Mouse (Mus musculus) forebrain, postnatal 0 days (tissue): Measurements from ENCODE around the gene Gja5. TPM values are rescaled to one million over a fixed set of nuclear protein-coding genes. Genes with fewer than 3 reads are reported as not detected.

ENCODE experiments used
- ATAC-seq: fragments of 200-750 bp; cut with Nextera tagmentation; 2 replicates; pipeline ENCODE4 v1.8.0; 2017; ENCODE audit warnings: mild to moderate bottlenecking, moderate library complexity
- DNase-seq: peaks from one replicate; pipeline ENCODE4 v3.0.0-alpha.2; 2015
- H3K27ac ChIP-seq: fragments of 300-500 bp; sonication (generic); 2 replicates; pipeline ENCODE4 v1.5.1; 2014; ENCODE audit warnings: low read depth, mild to moderate bottlenecking, antibody characterized with exemption, low read length, moderate library complexity, mixed read lengths
- H3K27me3 ChIP-seq: fragments of 300-500 bp; sonication (generic); 2 replicates; pipeline ENCODE4 v1.6.1; 2014; ENCODE audit warnings: mild to moderate bottlenecking, low read length, mixed read lengths; ENCODE audit not compliant: insufficient read depth
- H3K36me3 ChIP-seq: fragments of 300-500 bp; sonication (generic); 2 replicates; pipeline ENCODE4 v1.6.1; 2014; ENCODE audit warnings: mild to moderate bottlenecking, moderate library complexity; ENCODE audit not compliant: insufficient read depth
- H3K4me1 ChIP-seq: fragments of 300-500 bp; sonication (generic); 2 replicates; pipeline ENCODE4 v1.6.1; 2014; ENCODE audit warnings: antibody characterized with exemption; ENCODE audit not compliant: insufficient read depth
- H3K4me2 ChIP-seq: fragments of 300-500 bp; sonication (generic); 2 replicates; pipeline ENCODE4 v1.6.1; 2014; ENCODE audit warnings: low read depth, mild to moderate bottlenecking, moderate library complexity
- H3K4me3 ChIP-seq: fragments of 300-500 bp; sonication (generic); 2 replicates; pipeline ENCODE4 v1.5.1; 2014; ENCODE audit warnings: low read depth, low read length, mixed read lengths
- H3K9ac ChIP-seq: fragments of 300-500 bp; sonication (generic); 2 replicates; pipeline ENCODE4 v1.6.1; 2014; ENCODE audit warnings: mild to moderate bottlenecking
- H3K9me3 ChIP-seq: fragments of 300-500 bp; sonication (generic); 2 replicates; pipeline ENCODE4 v1.6.1; 2016; ENCODE audit warnings: low read length
- CTCF ChIP-seq: sonication (generic); IDR thresholded peaks from 2 replicates; pipeline ENCODE4 v1.5.1; 2016; ENCODE audit warnings: antibody characterized with exemption, control low read depth, low read depth
- WGBS: fragments of 180-500 bp; shearing (Covaris S2); extraction: QIAGEN DNeasy Blood & Tissue Kit; methylation state at CpG from one replicate; pipeline ENCODE4 v1.1.7; 2014; 5-methylcytosine and 5-hydroxymethylcytosine counted together
- polyA plus RNA-seq: library from polyadenylated mRNA; unstranded; fragments of >200 nt; fragmentation: Nextera tagmentation; extraction: Ambion mirVana; gene quantifications from 2 replicates; pipeline ENCODE4 v1.2.1, GENCODE M21; 2015
- total RNA-seq: library from RNA; depleted of rRNA; stranded (reverse); fragments of >200 nt; gene quantifications from 2 replicates; pipeline ENCODE4 v1.2.3, GENCODE M21; 2014; rRNA removed

Gene Gja5
- total RNA-seq (1.2 and 1.5 TPM in 2 replicates), polyA plus RNA-seq (0.93 and 1.3 TPM in 2 replicates)

- H3K9me3 ChIP-seq, result no peaks in the 10 kb centered on the region
- H3K4me2 ChIP-seq, result peak within 1 kb of the TSS; percentile 67
- TF ChIP-seq CTCF, result no peak
- DNase-seq (no peak), ATAC-seq (peak; percentile 12)
- no peaks in the 10 kb centered on the region for H3K36me3 ChIP-seq
- H3K27me3 ChIP-seq, result no peaks in the 10 kb centered on the region
- H3K9ac ChIP-seq, result peak within 1 kb of the TSS; percentile 84
- H3K27ac ChIP-seq, result peak within 1 kb of the TSS; percentile 66
- peak within 1 kb of the TSS; percentile 80 for H3K4me3 ChIP-seq
- 11% methylated on average over 14 of the region's 14 CpGs for WGBS
- no peaks in the 10 kb centered on the region for H3K4me1 ChIP-seq
These were observed at the start of gene Gja5 for GRCm38 (mm10) chr3:96904393-96904792. Gja5 (plus strand) TSS chr3:96904693.

GRCm38 (mm10) chr3:96855833-96856232 lies 48.7 kb upstream of the Gja5 start:
- WGBS, result 90% methylated on average over 3 of the region's 3 CpGs
- Histone ChIP-seq H3K9ac (no peak overlapping the region), H3K4me2 (no peak overlapping the region), H3K9me3 (no peaks in the 10 kb centered on the region), H3K4me1 (no peaks in the 10 kb centered on the region), H3K27ac (no peak overlapping the region), H3K27me3 (no peaks in the 10 kb centered on the region), H3K36me3 (peaks cover 7% of the 10 kb centered on the region; the same call in 1 of the 2 replicates), H3K4me3 (no peak overlapping the region)
- TF ChIP-seq CTCF, result no peak
- ATAC-seq, result no peak
- no peak for DNase-seq

DNA sequence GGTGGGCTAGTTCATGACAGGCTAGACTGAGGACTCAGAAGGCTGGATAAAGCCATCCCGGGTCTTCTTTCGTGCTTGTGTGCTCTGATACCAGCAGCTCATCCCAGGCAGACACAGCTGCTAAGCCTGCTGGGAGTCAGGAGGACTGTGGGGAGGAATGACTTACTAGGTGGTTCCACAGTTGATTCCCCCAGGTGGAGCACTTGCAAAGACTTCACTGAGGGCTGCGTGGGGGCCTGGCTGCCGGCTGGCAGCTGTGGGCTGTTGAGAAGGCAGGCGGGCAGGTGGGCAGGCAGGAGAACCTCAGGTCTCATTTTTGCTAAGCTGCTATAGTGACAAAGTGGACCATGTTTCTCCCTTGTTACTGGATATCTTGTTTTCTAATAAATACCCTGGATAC lies 44.0 kb upstream of the Gja5 start:
- H3K4me3 ChIP-seq, result no peak overlapping the region
- ATAC-seq, result no peak
- no peak overlapping the region for H3K4me2 ChIP-seq
- peaks cover 7% of the 10 kb centered on the region; the same call in 1 of the 2 replicates for H3K36me3 ChIP-seq
- H3K9me3 ChIP-seq, result no peaks in the 10 kb centered on the region
- TF ChIP-seq CTCF, result no peak
- H3K27me3 ChIP-seq, result no peaks in the 10 kb centered on the region
- no peak for DNase-seq
- no peak overlapping the region for H3K9ac ChIP-seq
- H3K4me1 ChIP-seq, result no peaks in the 10 kb centered on the region
- H3K27ac ChIP-seq, result no peak overlapping the region
- 94% methylated on average over 5 of the region's 5 CpGs for WGBS

- Histone ChIP-seq H3K27ac (no peak overlapping the region), H3K36me3 (peaks cover 50% of the 10 kb centered on the region), H3K27me3 (no peaks in the 10 kb centered on the region), H3K9me3 (no peaks in the 10 kb centered on the region), H3K4me3 (no peak overlapping the region), H3K4me2 (no peak overlapping the region), H3K9ac (no peak overlapping the region), H3K4me1 (no peaks in the 10 kb centered on the region)
- WGBS, result 91% methylated on average over 3 of the region's 3 CpGs
- ATAC-seq (no peak), DNase-seq (no peak)
- no peak for TF ChIP-seq CTCF
These were observed 36.6 kb upstream of the Gja5 start for GRCm38 (mm10) chr3:96867863-96868262.

- WGBS, result 94% methylated on average over 8 of the region's 8 CpGs
- ATAC-seq, result no peak
These were observed 35.9 kb upstream of the Gja5 start for GRCm38 (mm10) chr3:96868566-96868965.

DNA sequence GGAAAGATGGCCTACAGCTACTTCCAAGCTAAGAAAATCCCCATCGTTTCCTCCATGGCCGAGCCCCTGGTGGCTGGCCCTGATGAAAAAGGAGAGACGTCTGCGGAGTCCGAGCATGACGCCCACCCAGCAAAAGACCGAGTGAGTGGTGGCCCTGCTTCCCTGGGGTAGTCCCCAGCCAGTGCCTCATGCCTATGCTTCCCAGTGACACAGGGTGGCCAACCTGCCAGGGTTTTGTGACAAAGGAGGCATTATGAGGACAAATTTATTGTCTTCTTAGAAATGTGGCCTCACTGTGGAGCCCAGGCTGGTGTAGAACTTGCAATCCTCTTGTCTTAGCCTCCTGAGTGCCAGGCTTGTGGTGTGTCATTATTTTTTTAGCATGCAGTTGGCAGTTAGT lies 35.4 kb upstream of the Gja5 start:
- Histone ChIP-seq H3K9me3 (no peaks in the 10 kb centered on the region), H3K4me2 (no peak overlapping the region), H3K27ac (no peak overlapping the region), H3K4me1 (no peaks in the 10 kb centered on the region), H3K4me3 (no peak overlapping the region), H3K9ac (no peak overlapping the region), H3K36me3 (peaks cover 60% of the 10 kb centered on the region), H3K27me3 (no peaks in the 10 kb centered on the region)
- TF ChIP-seq CTCF, result no peak
- DNase-seq (no peak), ATAC-seq (no peak)
- 95% methylated on average over 7 of the region's 7 CpGs for whole genome bisulfite sequencing

More at GRCm38 (mm10) chr3:96868566-96868965, 35.9 kb upstream of the Gja5 start:
- H3K27ac ChIP-seq, result no peak overlapping the region
- H3K27me3 ChIP-seq, result no peaks in the 10 kb centered on the region
- DNase-seq, result no peak
- no peak overlapping the region for H3K9ac ChIP-seq
- H3K4me2 ChIP-seq, result no peak overlapping the region
- H3K9me3 ChIP-seq, result no peaks in the 10 kb centered on the region
- TF ChIP-seq CTCF, result no peak
- no peaks in the 10 kb centered on the region for H3K4me1 ChIP-seq
- peaks cover 56% of the 10 kb centered on the region for H3K36me3 ChIP-seq
- no peak overlapping the region for H3K4me3 ChIP-seq

- DNase-seq (no peak), ATAC-seq (no peak)
- Histone ChIP-seq H3K4me2 (no peak overlapping the region), H3K9ac (no peak overlapping the region), H3K36me3 (peaks cover 70% of the 10 kb centered on the region), H3K4me1 (no peaks in the 10 kb centered on the region), H3K4me3 (no peak overlapping the region), H3K9me3 (no peaks in the 10 kb centered on the region), H3K27me3 (no peaks in the 10 kb centered on the region), H3K27ac (no peak overlapping the region)
- TF ChIP-seq CTCF, result no peak
- 97% methylated on average over 2 of the region's 2 CpGs for WGBS
These were observed 34.2 kb upstream of the Gja5 start for GRCm38 (mm10) chr3:96870270-96870669.
